Mouse (Mus musculus): Measurements from ENCODE around the gene Polr1d.

The Polr1d gene

DNA sequence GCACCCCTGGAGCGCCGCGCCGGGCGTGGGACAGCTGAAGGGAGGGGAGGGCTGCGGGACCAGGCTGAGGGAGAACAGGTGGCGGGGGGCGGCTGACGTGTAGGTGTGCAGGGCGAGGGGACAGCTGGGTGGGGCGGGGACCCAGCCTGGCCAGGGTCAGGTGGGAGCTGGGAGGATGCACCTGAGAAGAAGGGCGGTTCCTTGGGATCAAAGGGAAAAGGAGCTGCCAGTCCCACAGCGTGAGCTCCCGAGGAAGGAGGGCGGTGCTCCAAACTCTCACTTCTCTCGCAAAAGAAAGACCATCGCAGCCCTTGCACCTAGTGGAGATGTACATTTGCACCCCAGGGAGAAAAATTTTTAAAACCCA is at the start of gene Polr1d:
TSS of gene Polr1d (plus strand) at position 252 of the 367 bp plus-strand sequence.
- DNase-seq, result no peak

GRCm38 (mm10) chr5:147031281-147031680 is 45.6 kb upstream of the Polr1d start:
- DNase-seq, result no peak

GRCm38 (mm10) chr5:147033155-147033554 is 43.7 kb upstream of the Polr1d start:
- DNase-seq, result no peak

DNA sequence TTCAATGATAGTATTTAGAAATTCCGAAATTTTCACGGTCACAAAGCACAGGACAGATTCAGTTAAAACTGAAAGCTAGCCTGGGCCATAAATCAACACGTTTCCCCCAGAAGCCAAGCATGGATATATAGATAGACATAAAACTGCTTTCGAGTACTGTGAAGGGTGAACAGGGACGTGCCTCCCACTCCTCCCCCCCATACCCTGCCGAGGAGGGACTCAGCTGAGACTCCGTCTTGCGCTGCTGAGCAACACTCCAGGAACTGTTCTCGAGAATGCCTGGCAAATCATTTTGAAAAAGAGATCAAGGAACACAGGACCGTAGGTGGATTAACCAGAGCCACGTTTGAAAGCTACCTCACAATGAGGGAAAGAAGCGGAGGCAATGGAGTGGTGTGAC is 42.6 kb upstream of the Polr1d start:
- DNase-seq, result no peak

GRCm38 (mm10) chr5:147035301-147035700 is 41.5 kb upstream of the Polr1d start:
- DNase-seq, result no peak

- DNase-seq, result no peak
Measured at GRCm38 (mm10) chr5:147036028-147036427, 40.8 kb upstream of the Polr1d start.

- no peak for DNase-seq
Measured at GRCm38 (mm10) chr5:147036661-147037060, 40.2 kb upstream of the Polr1d start.

GRCm38 (mm10) chr5:147037601-147038000 is 39.2 kb upstream of the Polr1d start:
- DNase-seq, result no peak

- DNase-seq, result no peak
Measured at GRCm38 (mm10) chr5:147039394-147039793, 37.5 kb upstream of the Polr1d start.

DNA sequence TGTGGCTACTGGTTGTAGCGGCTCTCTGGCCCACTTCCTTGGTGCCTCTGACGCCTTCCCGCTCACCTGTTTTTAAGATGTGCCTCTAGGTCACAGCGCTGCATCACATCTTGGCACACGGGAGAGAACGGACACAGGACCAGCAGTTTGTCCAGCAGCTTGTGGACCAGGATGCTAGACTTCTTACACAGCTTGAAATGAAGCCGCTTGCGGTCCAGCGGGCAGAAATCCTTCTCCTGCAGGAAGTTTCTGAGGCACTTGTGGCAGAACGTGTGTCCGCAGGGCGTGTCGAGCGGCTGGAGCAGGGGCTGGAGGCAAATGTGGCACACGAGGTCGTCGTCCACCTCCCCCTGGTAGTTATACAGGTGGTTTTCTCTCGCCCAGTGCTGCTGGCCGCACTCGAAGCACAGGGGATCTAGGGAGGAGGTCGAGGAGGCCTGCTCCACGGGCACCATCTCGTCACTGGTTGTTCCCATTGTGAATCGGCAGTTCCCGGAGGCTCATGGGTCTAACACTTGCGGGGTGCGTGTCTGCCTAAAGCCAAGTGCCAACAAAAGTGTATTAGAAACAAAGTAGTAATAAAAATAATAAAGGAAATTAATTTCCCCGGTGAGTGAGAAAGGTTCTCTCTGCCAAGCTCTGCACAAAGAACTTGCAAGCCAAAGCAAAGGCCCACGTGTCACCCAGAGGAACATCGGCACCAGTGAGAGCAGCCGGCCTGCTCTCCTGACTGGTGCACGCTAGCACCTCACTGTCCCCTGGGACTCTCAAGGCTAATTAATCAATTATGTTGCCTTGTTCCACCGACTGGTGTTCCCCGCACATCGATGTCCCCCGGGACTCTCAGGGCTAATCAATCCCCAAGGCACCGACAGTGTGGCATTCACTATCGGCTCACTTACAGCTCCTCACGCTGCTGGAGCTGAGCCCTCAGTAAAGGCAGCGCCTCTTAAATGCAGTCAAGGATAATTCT is 34.6 kb upstream of the Polr1d start:
- no peak for DNase-seq

DNA sequence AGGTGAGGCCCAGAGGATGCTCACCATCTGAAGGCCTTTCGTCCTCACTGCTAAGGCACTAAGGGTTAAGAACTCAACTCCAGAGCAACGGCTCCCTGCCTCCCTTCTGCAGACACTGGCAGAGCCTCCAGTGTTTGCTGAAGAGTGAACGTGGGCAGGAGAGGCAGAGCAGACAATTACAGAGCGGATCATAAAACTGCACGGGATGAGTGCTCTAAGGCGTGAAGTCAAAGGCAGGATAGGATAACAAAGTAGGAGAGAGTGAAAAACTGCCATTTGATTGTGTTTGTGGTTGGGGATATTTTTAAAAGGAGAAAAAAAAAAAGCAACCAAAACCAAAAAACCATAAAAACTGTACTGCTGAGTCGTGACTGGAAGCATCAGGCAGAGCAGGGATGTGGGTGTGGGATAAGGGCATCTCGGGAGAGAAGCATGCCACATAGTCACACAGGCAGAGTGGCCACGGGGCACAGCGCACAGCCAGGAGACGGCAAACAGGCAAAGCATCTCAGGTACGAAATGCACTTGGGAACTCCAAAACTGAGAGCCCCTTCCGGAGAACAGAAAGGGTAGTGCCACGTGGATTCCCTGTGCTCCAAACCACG is 33.5 kb upstream of the Polr1d start:
- DNase-seq, result no peak

DNA sequence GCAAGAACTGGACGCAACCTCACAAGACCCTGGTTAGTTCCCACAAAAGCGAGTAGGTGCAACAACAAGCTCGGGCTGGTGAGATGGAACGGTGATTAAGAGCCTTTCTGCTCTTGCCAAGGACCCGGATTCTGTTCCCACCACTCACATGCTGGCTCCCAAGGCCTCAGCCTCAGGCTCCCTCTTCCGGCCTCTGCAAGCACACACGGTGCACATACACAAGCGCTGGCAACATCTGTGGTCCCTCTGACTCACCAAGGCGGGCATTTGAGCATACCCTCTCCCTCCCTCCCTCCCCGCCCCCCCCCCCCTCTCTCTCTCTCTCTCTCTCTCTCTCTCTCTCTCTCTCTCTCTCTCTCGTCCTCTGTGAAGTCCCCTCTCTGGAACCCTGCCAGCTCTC is 31.5 kb upstream of the Polr1d start:
- no peak for DNase-seq

- DNase-seq, result no peak
Measured at GRCm38 (mm10) chr5:147045929-147046328, 30.9 kb upstream of the Polr1d start.

GRCm38 (mm10) chr5:147049544-147050209 is 27.2 kb upstream of the Polr1d start:
- no peak for DNase-seq

DNA sequence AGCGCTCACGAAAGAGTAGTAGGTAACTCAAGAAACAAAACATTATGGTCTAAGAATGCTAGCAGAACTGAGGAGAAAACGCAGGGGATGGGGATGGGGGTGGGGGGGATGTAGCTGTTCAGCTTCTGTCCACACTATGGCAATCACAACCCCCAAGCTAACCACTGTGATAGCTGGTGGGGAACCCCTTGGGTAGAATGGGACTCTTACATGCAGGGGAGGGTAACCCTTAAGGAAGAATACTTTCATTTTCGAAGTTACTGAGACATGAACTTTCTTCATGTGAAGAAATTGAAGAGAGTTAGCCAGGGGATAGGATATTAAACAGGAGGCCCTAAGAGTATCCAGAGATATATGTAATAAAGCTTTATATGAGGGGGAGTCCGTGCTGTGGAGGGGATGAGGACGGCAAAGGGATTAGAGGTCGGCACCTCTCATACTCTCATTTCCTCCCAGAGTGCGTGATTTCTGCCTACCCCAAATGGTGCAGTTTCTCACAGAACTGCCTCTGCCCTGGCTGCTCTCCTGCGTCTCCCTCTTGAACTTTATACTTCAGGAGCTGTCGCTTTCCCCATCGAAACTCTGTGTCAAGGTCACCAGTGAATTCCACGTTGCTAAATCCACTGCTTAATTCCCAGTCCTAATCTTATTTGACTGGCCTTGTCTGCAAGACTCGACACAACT is 25.9 kb upstream of the Polr1d start:
- DNase-seq, result no peak

DNA sequence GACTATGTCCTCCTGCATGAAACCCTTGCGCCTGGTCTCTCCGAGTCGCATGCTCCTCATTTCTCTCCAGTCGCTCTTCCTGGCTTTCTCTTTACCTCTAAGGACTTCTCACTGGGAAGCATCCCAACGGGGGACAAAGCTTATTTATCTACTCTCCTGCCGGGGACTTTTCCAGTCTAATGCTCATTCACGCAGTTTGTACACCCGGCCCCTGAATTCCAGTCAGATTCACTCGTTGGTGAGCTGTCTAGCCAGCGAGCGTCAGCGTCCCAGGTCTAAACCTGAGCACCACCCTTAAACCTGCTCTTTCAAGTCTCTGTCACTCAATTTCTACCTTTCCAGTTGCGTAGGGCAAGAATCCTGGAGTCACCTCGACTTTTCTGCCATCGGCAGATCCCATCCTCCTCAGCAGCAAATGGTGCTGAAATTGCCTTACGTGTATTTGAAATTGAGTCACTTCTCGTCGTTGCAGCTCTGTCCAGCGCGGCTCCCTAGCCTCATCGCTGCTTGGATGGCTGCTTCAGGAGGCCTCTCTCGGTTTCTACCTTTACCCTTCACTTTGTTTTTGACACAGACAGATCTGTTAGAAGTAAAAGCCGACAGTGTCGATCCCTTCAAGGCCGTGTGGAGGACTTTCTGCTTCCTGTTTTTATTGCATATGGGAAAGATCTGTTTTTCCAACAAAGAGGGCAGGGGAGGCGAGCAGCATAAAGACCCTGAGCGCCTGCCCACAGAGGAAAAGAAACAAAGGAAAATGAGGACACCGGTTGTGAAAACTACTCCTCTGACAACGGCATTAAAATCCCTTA is 25.1 kb upstream of the Polr1d start:
- DNase-seq, result no peak

GRCm38 (mm10) chr5:147052309-147052558 is 24.6 kb upstream of the Polr1d start:
- DNase-seq, result no peak

DNA sequence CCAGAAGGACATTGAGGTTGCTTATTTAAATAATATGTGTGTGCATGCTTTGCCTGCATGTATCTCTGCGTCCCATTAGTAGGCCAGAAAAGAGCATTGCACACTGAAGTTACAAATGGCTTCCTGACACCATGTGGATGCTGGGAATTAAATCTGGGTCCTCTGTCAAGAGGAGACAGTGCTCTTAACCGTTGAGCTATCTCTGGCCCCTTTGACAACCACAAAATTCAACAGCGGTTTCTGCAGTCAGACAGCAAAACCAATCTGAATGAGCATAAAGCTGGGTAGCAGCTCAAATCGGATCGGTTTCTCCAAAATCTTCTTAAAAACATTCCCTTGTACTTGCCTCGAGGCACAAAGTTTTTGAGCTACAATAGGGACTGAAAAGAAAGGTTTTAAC is 23.8 kb upstream of the Polr1d start:
- no peak for DNase-seq

DNA sequence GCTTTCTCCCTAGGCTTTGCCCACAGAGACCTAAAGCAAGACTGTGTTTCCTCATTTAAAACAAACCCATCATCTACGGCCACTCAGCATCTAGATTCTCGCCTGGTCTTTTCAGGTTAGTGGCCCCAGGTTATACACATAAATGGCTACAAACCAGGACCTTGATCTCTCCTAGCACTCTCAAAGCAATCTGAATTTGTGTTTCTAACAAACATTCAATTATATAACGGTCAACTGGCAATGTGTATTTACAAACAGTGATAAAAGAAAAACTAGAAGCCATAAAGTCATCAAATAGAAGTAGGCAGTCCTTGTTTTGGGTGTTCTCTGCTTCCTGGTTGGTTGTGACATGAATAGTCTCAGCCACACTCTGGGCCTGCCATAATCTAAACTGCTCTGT is 23.4 kb upstream of the Polr1d start:
- DNase-seq, result no peak

DNA sequence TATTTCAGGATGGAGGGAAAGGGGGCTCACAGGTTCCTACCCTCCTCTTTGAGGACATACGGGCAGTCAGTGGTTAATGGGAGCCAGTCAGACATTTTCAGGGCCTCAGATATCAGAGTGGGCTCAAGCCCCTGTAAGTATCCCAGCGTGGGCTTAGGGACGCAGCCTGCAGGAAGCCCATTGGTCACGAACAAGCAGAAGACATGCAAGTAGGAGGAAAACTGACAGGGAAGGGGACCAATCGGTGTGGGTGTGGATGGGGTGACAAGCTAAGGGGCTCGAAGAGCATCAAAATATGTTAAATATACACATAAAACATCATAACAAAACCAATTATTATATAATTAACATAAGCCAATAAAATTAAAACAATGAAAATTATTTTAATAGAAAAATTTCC is 22.5 kb upstream of the Polr1d start:
- no peak for DNase-seq

- no peak for DNase-seq
Measured at GRCm38 (mm10) chr5:147054747-147055270, 22.0 kb upstream of the Polr1d start.

- DNase-seq, result no peak
Measured at GRCm38 (mm10) chr5:147055572-147056245, 21.1 kb upstream of the Polr1d start.
